Mouse (Mus musculus) forebrain, postnatal 0 days (tissue): ENCODE results near the gene Metap2. TPM values are rescaled to one million over a fixed set of nuclear protein-coding genes. Genes with fewer than 3 reads are reported as not detected.
A peak's percentile ranks its signal among the peaks of the same experiment; 100 is the strongest.

Experiments
- ATAC-seq: fragments of 200-750 bp; cut with Nextera tagmentation; 2 replicates; pipeline ENCODE4 v1.8.0; 2017; ENCODE audit warnings: mild to moderate bottlenecking, moderate library complexity
- DNase-seq: peaks from one replicate; pipeline ENCODE4 v3.0.0-alpha.2; 2015
- H3K27ac ChIP-seq: fragments of 300-500 bp; sonication (generic); 2 replicates; pipeline ENCODE4 v1.5.1; 2014; ENCODE audit warnings: low read depth, mild to moderate bottlenecking, antibody characterized with exemption, low read length, moderate library complexity, mixed read lengths
- H3K27me3 ChIP-seq: fragments of 300-500 bp; sonication (generic); 2 replicates; pipeline ENCODE4 v1.6.1; 2014; ENCODE audit warnings: mild to moderate bottlenecking, low read length, mixed read lengths; ENCODE audit not compliant: insufficient read depth
- H3K36me3 ChIP-seq: fragments of 300-500 bp; sonication (generic); 2 replicates; pipeline ENCODE4 v1.6.1; 2014; ENCODE audit warnings: mild to moderate bottlenecking, moderate library complexity; ENCODE audit not compliant: insufficient read depth
- H3K4me1 ChIP-seq: fragments of 300-500 bp; sonication (generic); 2 replicates; pipeline ENCODE4 v1.6.1; 2014; ENCODE audit warnings: antibody characterized with exemption; ENCODE audit not compliant: insufficient read depth
- H3K4me2 ChIP-seq: fragments of 300-500 bp; sonication (generic); 2 replicates; pipeline ENCODE4 v1.6.1; 2014; ENCODE audit warnings: low read depth, mild to moderate bottlenecking, moderate library complexity
- H3K4me3 ChIP-seq: fragments of 300-500 bp; sonication (generic); 2 replicates; pipeline ENCODE4 v1.5.1; 2014; ENCODE audit warnings: low read depth, low read length, mixed read lengths
- H3K9ac ChIP-seq: fragments of 300-500 bp; sonication (generic); 2 replicates; pipeline ENCODE4 v1.6.1; 2014; ENCODE audit warnings: mild to moderate bottlenecking
- H3K9me3 ChIP-seq: fragments of 300-500 bp; sonication (generic); 2 replicates; pipeline ENCODE4 v1.6.1; 2016; ENCODE audit warnings: low read length
- CTCF ChIP-seq: sonication (generic); IDR thresholded peaks from 2 replicates; pipeline ENCODE4 v1.5.1; 2016; ENCODE audit warnings: antibody characterized with exemption, control low read depth, low read depth
- WGBS: fragments of 180-500 bp; shearing (Covaris S2); extraction: QIAGEN DNeasy Blood & Tissue Kit; methylation state at CpG from one replicate; pipeline ENCODE4 v1.1.7; 2014; 5-methylcytosine and 5-hydroxymethylcytosine counted together
- polyA plus RNA-seq: library from polyadenylated mRNA; unstranded; fragments of >200 nt; fragmentation: Nextera tagmentation; extraction: Ambion mirVana; gene quantifications from 2 replicates; pipeline ENCODE4 v1.2.1, GENCODE M21; 2015
- total RNA-seq: library from RNA; depleted of rRNA; stranded (reverse); fragments of >200 nt; gene quantifications from 2 replicates; pipeline ENCODE4 v1.2.3, GENCODE M21; 2014

Metap2 gene
- total and polyA plus RNA-seq, 2 experiments from 2014 or later = 106 to 144 TPM

- no peak for ATAC-seq
- no peak for TF ChIP-seq CTCF
- H3K9me3 ChIP-seq = no peaks in the 10 kb centered on the region
- H3K27me3 ChIP-seq = no peaks in the 10 kb centered on the region
- H3K9ac ChIP-seq = peak overlapping the region; percentile 92
- WGBS = 17% methylated on average over 10 of the region's 10 CpGs
- H3K4me3 ChIP-seq = peak overlapping the region; percentile 86
- peak overlapping the region; percentile 73 for H3K4me2 ChIP-seq
- H3K4me1 ChIP-seq = peaks cover 12% of the 10 kb centered on the region
- peak overlapping the region; percentile 95; the same call in 1 of the 2 replicates for H3K27ac ChIP-seq
- no peak for DNase-seq
- peaks cover 26% of the 10 kb centered on the region for H3K36me3 ChIP-seq
These were observed 8.3 kb downstream of the Metap2 start for GRCm38 (mm10) chr10:93888590-93888934.

DNA sequence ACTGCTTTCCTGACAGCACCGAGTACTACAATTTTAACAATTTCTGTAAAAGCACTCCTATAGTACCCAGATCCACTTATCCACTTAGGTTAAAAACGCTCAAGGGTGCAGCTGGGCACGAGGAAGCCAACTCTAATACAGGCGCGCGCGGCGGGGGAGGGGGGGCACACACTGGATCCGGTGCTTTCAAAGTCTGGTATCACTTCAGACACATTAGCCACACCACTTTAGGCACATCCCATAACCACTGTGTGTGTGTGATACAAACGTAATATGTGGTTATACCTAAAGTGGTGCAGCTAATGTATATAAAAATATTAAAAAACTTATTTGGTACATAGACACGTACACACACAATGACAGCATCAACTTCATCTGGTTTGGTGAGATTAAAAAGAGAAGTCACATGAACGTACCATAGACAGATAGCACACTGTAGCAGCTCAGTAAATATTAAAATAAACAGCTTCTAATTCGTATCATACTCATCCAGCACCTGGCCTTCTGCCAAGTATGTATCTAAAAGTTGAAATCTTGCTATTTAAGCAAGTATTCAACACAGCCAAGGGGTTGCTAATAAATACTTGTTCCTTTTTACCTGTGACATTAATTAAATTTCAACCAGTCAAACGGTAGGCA, 10.9 kb downstream of the Metap2 start:
- Histone ChIP-seq H3K9ac (no peak overlapping the region), H3K4me3 (no peak overlapping the region), H3K4me1 (peaks cover 12% of the 10 kb centered on the region), H3K9me3 (no peaks in the 10 kb centered on the region), H3K36me3 (peaks cover 31% of the 10 kb centered on the region), H3K4me2 (no peak overlapping the region), H3K27ac (no peak overlapping the region), H3K27me3 (no peaks in the 10 kb centered on the region)
- WGBS = 90% methylated on average over 14 of the region's 14 CpGs
- no peak for TF ChIP-seq CTCF
- DNase-seq (no peak), ATAC-seq (no peak)

- Histone ChIP-seq H3K4me2 (no peak overlapping the region), H3K9ac (no peak overlapping the region), H3K9me3 (no peaks in the 10 kb centered on the region), H3K36me3 (peaks cover 47% of the 10 kb centered on the region), H3K4me3 (no peak overlapping the region), H3K27ac (no peak overlapping the region), H3K4me1 (peaks cover under 1% of the 10 kb centered on the region), H3K27me3 (no peaks in the 10 kb centered on the region)
- WGBS = 74% methylated on average over 8 of the region's 8 CpGs
- ATAC-seq (no peak), DNase-seq (no peak)
- TF ChIP-seq CTCF = no peak
These were observed 14.0 kb downstream of the Metap2 start for GRCm38 (mm10) chr10:93882738-93883364.

DNA sequence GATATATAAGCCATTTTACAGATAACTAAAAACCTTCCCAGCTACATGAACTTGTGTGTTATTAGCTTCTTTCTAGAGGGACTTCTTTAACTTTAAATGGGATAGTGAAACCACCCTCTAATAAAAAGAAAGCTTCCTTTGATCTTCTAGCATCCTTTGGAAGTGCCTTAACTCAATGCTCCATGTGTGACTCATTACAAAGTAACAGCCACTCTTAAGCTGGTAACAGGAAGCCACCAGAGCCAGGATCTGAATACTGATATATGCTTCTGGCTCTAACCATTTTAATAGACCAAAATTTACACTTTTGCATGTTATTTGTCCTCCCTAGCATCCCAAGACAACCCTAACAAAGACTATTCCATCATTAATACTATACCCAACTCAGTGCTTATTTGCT, 15.0 kb downstream of the Metap2 start:
- Histone ChIP-seq H3K27me3 (no peaks in the 10 kb centered on the region), H3K27ac (no peak overlapping the region), H3K4me2 (no peak overlapping the region), H3K4me1 (no peaks in the 10 kb centered on the region), H3K36me3 (peaks cover 47% of the 10 kb centered on the region), H3K4me3 (no peak overlapping the region), H3K9ac (no peak overlapping the region), H3K9me3 (no peaks in the 10 kb centered on the region)
- DNase-seq = no peak
- no peak for TF ChIP-seq CTCF
- no peak for ATAC-seq

DNA sequence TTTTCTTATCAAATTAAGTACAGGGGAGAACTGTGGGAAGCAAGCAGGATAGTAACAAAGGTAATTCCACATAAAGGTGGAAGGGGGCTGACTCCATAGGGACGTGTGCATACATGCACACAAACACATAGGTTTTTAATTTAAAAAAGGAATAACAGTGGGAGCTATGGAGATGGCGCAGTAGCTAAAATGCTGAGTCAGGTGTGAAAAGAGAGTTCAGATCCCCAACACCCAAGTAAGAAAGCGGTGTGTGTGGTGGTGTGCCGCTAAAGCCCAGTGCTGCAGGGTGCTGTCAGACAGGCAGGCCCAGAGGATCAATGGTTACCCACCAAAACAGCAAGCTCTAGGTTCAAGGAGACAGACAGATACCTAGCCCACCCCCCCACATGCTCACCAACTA, 18.2 kb downstream of the Metap2 start:
- DNase-seq (no peak), ATAC-seq (no peak)
- Histone ChIP-seq H3K9me3 (no peaks in the 10 kb centered on the region), H3K4me1 (no peaks in the 10 kb centered on the region), H3K27me3 (no peaks in the 10 kb centered on the region), H3K4me3 (no peak overlapping the region), H3K4me2 (no peak overlapping the region), H3K36me3 (peaks cover 32% of the 10 kb centered on the region), H3K27ac (no peak overlapping the region), H3K9ac (no peak overlapping the region)
- 93% methylated on average over 4 of the region's 4 CpGs for WGBS
- no peak for TF ChIP-seq CTCF

DNA sequence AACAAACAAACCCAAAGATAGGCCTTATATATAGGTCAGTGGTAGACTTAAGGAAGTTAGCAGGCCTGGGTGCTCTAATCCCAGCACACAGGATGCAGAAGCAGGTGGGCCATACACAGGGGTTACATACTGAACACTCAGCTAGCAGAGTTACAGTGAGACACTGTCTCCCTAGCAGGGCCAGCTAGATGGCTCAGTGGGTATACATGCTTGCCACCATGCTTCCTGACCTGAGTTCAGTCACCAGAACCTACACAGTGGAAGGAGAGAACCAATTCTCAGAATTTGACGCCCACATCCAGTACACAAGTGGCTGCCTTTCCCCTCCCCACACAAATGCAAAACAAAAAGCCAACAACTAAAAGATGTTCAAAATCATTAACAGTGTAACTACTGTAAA, 20.1 kb downstream of the Metap2 start:
- H3K4me2 ChIP-seq = no peak overlapping the region
- H3K4me1 ChIP-seq = no peaks in the 10 kb centered on the region
- H3K27ac ChIP-seq = no peak overlapping the region
- H3K9me3 ChIP-seq = no peaks in the 10 kb centered on the region
- ATAC-seq = no peak
- H3K27me3 ChIP-seq = no peaks in the 10 kb centered on the region
- WGBS = 87% methylated on average over 1 of the region's 1 CpGs
- peaks cover 35% of the 10 kb centered on the region for H3K36me3 ChIP-seq
- no peak overlapping the region for H3K9ac ChIP-seq
- DNase-seq = no peak
- H3K4me3 ChIP-seq = no peak overlapping the region
- TF ChIP-seq CTCF = no peak

DNA sequence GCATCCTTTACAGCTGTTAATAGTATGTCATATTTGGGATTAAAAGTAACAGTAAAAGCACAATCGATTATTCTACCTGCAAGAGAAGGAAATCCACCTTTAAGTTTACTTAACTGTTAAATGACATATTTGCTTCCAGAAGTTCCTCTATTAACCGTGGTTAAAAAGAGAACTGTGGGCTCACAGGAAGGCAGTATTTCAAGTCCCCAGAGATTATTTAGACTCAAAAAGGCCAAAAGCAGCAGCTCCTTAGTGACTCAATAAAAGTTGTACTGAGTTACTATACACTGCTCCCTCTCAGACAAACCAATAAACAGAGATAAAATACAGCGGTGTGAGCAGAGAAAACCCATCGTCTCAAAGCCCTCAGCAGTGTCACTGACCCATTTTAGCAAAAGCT, 28.0 kb downstream of the Metap2 start:
- no peak for TF ChIP-seq CTCF
- H3K36me3 ChIP-seq = peaks cover 62% of the 10 kb centered on the region
- ATAC-seq (no peak), DNase-seq (no peak)
- no peak overlapping the region for H3K27ac ChIP-seq
- WGBS = 94% methylated on average over 4 of the region's 4 CpGs
- H3K4me2 ChIP-seq = no peak overlapping the region
- H3K4me3 ChIP-seq = no peak overlapping the region
- H3K9me3 ChIP-seq = no peaks in the 10 kb centered on the region
- H3K4me1 ChIP-seq = no peaks in the 10 kb centered on the region
- no peak overlapping the region for H3K9ac ChIP-seq
- H3K27me3 ChIP-seq = no peaks in the 10 kb centered on the region
